Mouse (Mus musculus) spleen, adult 2 months (tissue): ENCODE results near the gene BC049762. TPM values are rescaled to one million over a fixed set of nuclear protein-coding genes. Genes with fewer than 3 reads are reported as not detected.

Experiments used
- DNase-seq, 2 experiments: peaks; one replicate each; pipeline versions ENCODE4 v3.0.0 to v3.0.0-alpha.2; 2012 to 2021; ENCODE audit warnings: low spot score in 2 of 2, low read depth in 1 of 2
- H3K27ac ChIP-seq: fragments of 200-500 bp; 2 replicates; pipeline ENCODE4 v1.5.1; 2012; ENCODE audit warnings: low read length, inconsistent platforms; ENCODE audit not compliant: insufficient read depth
- H3K27me3 ChIP-seq: fragments of 200-500 bp; 2 replicates; pipeline ENCODE4 v1.6.1; 2012; ENCODE audit warnings: mild to moderate bottlenecking, moderate library complexity, low read length, inconsistent platforms; ENCODE audit not compliant: control insufficient read depth, insufficient read depth
- H3K36me3 ChIP-seq: fragments of 200-500 bp; 2 replicates; pipeline ENCODE4 v1.6.1; 2012; ENCODE audit warnings: mild to moderate bottlenecking, low read length, inconsistent platforms; ENCODE audit not compliant: control insufficient read depth, insufficient read depth
- H3K4me1 ChIP-seq: fragments of 200-500 bp; 2 replicates; pipeline ENCODE4 v1.6.1; 2011; ENCODE audit warnings: inconsistent platforms; ENCODE audit not compliant: control insufficient read depth, insufficient read depth, insufficient read length
- H3K4me3 ChIP-seq: fragments of 200-500 bp; 2 replicates; pipeline ENCODE4 v1.5.1; 2011; ENCODE audit warnings: mild to moderate bottlenecking, inconsistent platforms; ENCODE audit not compliant: insufficient read depth, insufficient read length; ENCODE audit errors: extremely low read depth
- CTCF ChIP-seq: fragments of 200-500 bp; IDR thresholded peaks from 2 replicates; pipeline ENCODE4 v1.5.1; 2011; ENCODE audit warnings: mild to moderate bottlenecking, inconsistent platforms; ENCODE audit not compliant: insufficient read depth, insufficient read length, insufficient replicate concordance; ENCODE audit errors: extremely low read depth
- POLR2A ChIP-seq: fragments of 200-500 bp; IDR thresholded peaks from 2 replicates; pipeline ENCODE4 v1.6.1; 2011; ENCODE audit warnings: low read depth, low read length, inconsistent platforms
- WGBS: fragments of 180-500 bp; shearing (Covaris S2); methylation state at CpG from one replicate; pipeline ENCODE4 v1.1.7; 2018; 5-methylcytosine and 5-hydroxymethylcytosine counted together
- polyA plus RNA-seq: library from polyadenylated mRNA; depleted of rRNA; stranded (reverse); fragments of >200 nt; gene quantifications from 2 replicates; pipeline ENCODE4 v1.2.3, GENCODE M21; 2012

Gene BC049762
- polyA plus RNA-seq, 1 experiment: not detected

DNA sequence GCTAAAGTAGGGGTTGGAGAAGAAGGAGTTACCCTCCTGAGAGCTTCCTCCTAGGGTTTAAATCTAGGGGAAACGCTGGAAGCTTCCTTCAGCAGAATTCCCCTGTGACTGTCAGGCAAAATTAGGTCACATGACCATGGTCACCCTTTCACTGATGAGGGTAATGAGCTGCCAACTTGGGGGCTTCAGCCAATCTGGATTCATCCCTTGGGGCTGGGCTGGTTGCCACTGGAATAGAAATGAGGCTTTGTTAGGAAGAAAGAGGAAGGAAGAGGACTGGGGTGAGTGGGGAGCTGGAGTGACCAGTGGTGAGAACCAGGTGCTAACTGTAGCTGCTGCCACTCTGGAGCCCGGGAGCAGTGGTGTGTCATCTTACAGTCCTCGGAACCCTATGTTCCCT lies 32.9 kb upstream of the BC049762 start:
- H3K4me3 ChIP-seq: no peak overlapping the region
- no peaks in the 10 kb centered on the region for H3K4me1 ChIP-seq
- H3K27me3 ChIP-seq: no peaks in the 10 kb centered on the region
- no peak for DNase-seq
- TF ChIP-seq POLR2A: no peak
- no peak for TF ChIP-seq CTCF
- H3K27ac ChIP-seq: no peak overlapping the region
- H3K36me3 ChIP-seq: no peaks in the 10 kb centered on the region
- 75% methylated on average over 3 of the region's 3 CpGs for WGBS

DNA sequence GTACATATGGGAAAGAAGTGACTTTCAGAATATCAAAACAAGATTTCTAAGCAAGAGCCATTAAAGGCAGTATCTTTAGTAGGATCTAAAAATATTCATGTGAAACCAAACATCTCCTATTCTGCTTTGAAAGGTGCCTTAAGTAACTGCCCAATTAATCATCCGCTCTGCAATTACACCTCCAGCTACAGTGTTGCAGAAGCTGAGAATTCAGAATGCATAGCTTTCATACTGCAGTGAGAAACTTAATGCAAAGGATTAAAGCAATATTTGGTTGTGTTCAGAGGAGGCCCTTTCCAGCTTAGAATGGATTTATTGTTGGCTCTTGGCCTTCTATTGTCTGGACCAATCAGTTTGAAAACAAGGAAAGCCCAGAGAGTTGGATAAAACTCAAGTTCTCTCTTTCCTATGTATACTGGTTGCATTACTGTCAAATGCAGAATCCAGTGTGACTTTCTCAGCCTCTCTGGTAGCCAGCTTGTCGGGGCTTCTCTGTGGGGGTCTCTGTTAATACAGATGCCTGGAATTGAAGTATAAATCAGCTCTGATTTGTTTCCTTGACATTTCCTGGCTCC lies 31.2 kb upstream of the BC049762 start:
- Histone ChIP-seq H3K27me3 (peaks cover 6% of the 10 kb centered on the region), H3K27ac (no peak overlapping the region), H3K4me1 (peaks cover 3% of the 10 kb centered on the region), H3K36me3 (no peaks in the 10 kb centered on the region), H3K4me3 (no peak overlapping the region)
- no peak for TF ChIP-seq CTCF
- TF ChIP-seq POLR2A: no peak
- no peak for DNase-seq
- 57% methylated on average over 2 of the region's 2 CpGs for WGBS

- peak in 1 of 2 experiments; percentile 6 for DNase-seq
- H3K27me3 ChIP-seq: peaks cover 6% of the 10 kb centered on the region
Observed at GRCm38 (mm10) chr11:51290066-51290955, 27.5 kb upstream of the BC049762 start.

GRCm38 (mm10) chr11:51289564-51290041 lies 26.8 kb upstream of the BC049762 start, which contains the start of gene Col23a1:
Col23a1 (plus strand) TSS chr11:51289920.
- 1% methylated on average over 38 of the region's 38 CpGs for WGBS
- no peaks in the 10 kb centered on the region for H3K36me3 ChIP-seq
- peaks cover 6% of the 10 kb centered on the region for H3K27me3 ChIP-seq
- H3K27ac ChIP-seq: no peak within 1 kb of the TSS
- TF ChIP-seq CTCF (peak; percentile 57; the same call in 1 of the 2 replicates), POLR2A (no peak)
- peaks cover 3% of the 10 kb centered on the region for H3K4me1 ChIP-seq
- DNase-seq: peak in 1 of 2 experiments; percentile 44
- peak within 1 kb of the TSS; percentile 61 for H3K4me3 ChIP-seq

More at GRCm38 (mm10) chr11:51290066-51290955, 27.5 kb upstream of the BC049762 start:
- WGBS: 5% methylated on average over 74 of the region's 74 CpGs
- H3K4me1 ChIP-seq: peaks cover 3% of the 10 kb centered on the region
- peak overlapping the region; percentile 61; the same call in 1 of the 2 replicates for H3K4me3 ChIP-seq
- TF ChIP-seq CTCF (no peak), POLR2A (no peak)
- no peak overlapping the region for H3K27ac ChIP-seq
- H3K36me3 ChIP-seq: no peaks in the 10 kb centered on the region

DNA sequence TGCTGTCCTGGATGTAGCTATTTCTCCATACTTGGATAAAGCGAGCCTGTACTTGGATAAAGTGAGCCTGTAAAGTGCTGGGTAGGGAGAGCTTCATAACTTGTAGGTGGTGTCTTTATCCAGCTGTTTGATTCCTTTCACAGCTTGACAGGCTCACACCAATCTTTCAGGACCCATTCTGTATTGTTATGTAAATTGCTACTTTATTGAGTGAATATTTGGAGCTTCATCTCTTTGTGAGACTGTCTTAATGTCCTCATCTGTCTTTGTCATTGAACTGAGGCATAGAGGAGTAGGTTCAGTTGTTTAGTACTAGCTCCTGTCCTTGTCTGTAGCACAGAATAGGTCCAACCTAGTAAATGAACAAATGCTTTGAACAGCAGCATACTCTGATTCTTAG lies 11.6 kb upstream of the BC049762 start:
- no peak for DNase-seq
- no peak overlapping the region for H3K4me3 ChIP-seq
- 94% methylated on average over 1 of the region's 1 CpGs for WGBS

DNA sequence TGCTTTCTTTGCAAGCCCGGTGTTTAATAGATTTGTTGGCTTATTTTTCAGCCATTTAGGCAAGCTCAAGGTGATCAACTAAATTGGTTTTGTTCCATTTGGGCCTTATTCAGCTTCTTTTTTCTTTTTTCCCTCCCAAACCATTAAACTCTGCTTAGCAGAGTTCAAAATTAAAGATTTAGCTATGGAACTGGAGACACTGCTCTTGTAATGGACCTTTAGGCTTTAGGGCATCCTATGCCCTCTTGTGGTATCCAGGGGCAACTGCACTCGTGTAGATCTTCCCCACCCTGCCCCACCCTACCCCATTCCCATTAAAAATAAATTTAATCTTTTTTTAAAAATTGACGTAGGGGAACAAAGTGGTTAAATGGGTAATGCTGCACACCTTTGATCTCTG lies 2.5 kb upstream of the BC049762 start:
- 28% methylated on average over 3 of the region's 3 CpGs for WGBS
- Histone ChIP-seq H3K4me1 (peaks cover 9% of the 10 kb centered on the region; the same call in 1 of the 2 replicates), H3K27me3 (no peaks in the 10 kb centered on the region), H3K4me3 (no peak overlapping the region), H3K36me3 (peaks cover 8% of the 10 kb centered on the region; the same call in 1 of the 2 replicates), H3K27ac (no peak overlapping the region)
- DNase-seq: peak in 1 of 2 experiments; percentile 9
- TF ChIP-seq POLR2A: no peak
- TF ChIP-seq CTCF: peak; percentile 24; the same call in 1 of the 2 replicates

More for the DNA sequence above, 11.6 kb upstream of the BC049762 start:
- no peak for TF ChIP-seq POLR2A
- no peak for TF ChIP-seq CTCF
- no peaks in the 10 kb centered on the region for H3K4me1 ChIP-seq
- H3K27ac ChIP-seq: no peak overlapping the region
- peaks cover 47% of the 10 kb centered on the region for H3K36me3 ChIP-seq
- no peaks in the 10 kb centered on the region for H3K27me3 ChIP-seq
